Mouse (Mus musculus): ENCODE data around the gene Sfmbt1. TPM values are rescaled to one million over a fixed set of nuclear protein-coding genes. Genes with fewer than 3 reads are reported as not detected.

Gene Sfmbt1
- polyA plus RNA-seq, 1 experiment from 2014 or later, result 14.9 TPM

DNA sequence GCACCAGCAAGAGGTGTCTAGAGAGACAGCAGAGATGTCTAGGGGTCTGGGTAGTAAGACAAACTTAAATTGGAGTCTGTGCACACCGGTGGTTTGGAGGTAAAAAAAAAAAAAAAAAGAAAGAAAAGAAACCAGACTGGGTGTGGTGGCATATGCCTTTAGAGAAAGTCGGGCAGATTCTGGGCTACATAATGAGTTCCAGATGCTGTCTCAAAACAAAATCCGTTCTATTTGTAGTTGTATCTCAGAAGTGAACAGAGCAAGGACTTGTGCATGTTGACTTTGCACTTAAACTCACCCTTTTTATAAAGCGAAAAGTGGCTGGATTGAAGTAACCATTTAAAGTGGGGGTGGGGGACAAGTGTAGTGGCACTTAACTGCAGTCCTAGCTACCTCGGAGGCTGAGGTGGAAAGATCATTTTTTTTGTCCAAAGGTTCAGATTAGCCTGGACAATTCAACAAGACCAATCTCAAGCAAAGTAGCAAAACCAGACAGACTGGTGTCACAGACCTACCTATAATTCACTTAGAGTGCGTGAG, 109.9 kb downstream of the Sfmbt1 start:
- WGBS, result 50% methylated on average over 6 of the region's 6 CpGs
- no peaks in the 10 kb centered on the region for H3K27me3 ChIP-seq (replicated peaks; ENCODE audit: control insufficient read depth, insufficient read depth, low read length)
- no peak overlapping the region for H3K9ac ChIP-seq (ENCODE audit: low read length)
- H3K27ac ChIP-seq (ENCODE audit: low read depth), result no peak overlapping the region
- H3K36me3 ChIP-seq (ENCODE audit: control insufficient read depth, insufficient read depth, low read length), result peaks cover 13% of the 10 kb centered on the region; the same call in 1 of the 2 replicates
- peaks cover 28% of the 10 kb centered on the region for H3K4me1 ChIP-seq (replicated peaks; ENCODE audit: control insufficient read depth, insufficient read depth, low read length)
- H3K9me3 ChIP-seq (ENCODE audit: control insufficient read depth, low read length), result no peaks in the 10 kb centered on the region
- no peak for ATAC-seq (replicated peaks; ENCODE audit: low FRiP score, low TSS enrichment, low read depth)
- no peak overlapping the region for H3K4me3 ChIP-seq (ENCODE audit: low read depth, low read length)
- no peak overlapping the region for H3K4me2 ChIP-seq (ENCODE audit: low read length)
- DNase-seq (ENCODE audit: low spot score), result no peak

DNA sequence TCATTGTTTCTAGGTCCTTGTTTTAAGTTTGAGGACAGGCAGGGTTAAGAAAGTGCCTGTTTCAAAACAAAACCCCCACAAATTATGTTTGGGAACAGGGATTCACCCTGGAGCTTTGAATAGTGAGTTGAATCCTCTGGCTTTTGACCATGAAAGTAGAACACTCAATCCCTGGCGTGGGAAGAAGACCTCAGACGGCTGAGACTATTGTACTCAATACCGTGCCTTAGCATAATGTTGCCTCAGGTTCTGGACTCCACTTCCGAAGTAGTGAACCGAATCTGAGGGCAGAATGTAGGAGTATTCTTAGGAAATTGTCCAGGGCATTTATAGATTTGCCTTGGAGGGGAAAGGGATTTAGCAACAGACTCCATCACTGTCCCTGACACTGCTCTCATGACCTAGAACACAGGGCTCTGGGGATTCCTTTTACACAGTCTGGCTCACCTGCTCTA, 110.4 kb downstream of the Sfmbt1 start:
- Histone ChIP-seq H3K4me3 (ENCODE audit: low read depth, low read length) (peak overlapping the region; percentile 83), H3K27ac (ENCODE audit: low read depth) (no peak overlapping the region; the same call in 1 of the 2 replicates), H3K9ac (ENCODE audit: low read length) (no peak overlapping the region), H3K4me2 (ENCODE audit: low read length) (peak overlapping the region; percentile 88), H3K9me3 (ENCODE audit: control insufficient read depth, low read length) (no peaks in the 10 kb centered on the region), H3K4me1 (replicated peaks; ENCODE audit: control insufficient read depth, insufficient read depth, low read length) (peaks cover 30% of the 10 kb centered on the region), H3K27me3 (replicated peaks; ENCODE audit: control insufficient read depth, insufficient read depth, low read length) (no peaks in the 10 kb centered on the region), H3K36me3 (ENCODE audit: control insufficient read depth, insufficient read depth, low read length) (peaks cover 8% of the 10 kb centered on the region; the same call in 1 of the 2 replicates)
- DNase-seq (ENCODE audit: low spot score) (no peak), ATAC-seq (replicated peaks; ENCODE audit: low FRiP score, low TSS enrichment, low read depth) (0 out of 2 replicates have a peak, but pooled peaks have one; percentile 9)
- WGBS, result 32% methylated on average over 5 of the region's 5 CpGs

DNA sequence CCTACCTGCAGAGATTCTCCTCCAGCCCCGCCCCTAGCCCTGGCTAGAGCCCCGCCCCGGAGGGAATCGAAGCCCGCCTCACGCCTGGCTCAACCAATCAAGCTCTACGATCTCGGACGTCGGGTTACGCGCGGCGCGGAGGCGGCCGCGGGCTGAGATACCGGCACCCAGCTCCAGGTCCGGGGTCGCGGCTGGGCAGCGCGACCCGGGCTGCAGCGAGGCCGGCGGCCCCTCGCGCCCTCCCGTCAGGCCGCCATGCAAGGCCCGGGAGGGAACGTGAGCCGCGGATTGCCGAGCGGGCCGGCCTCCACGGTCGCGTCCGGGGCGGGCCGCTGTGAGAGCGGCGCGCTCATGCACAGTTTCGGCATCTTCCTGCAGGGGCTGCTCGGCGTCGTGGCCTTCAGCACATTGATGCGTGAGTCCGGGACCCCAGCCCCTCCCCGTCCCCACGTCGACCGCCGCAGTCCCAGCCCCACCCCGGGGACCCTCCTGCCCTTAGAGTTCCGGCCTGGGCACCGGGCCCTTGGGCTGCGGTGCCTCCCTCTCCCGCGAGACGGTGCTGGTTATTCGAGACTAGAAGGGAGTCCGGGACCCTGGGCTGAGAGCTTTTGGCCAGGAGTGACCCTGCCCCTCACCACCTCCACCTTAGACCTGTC, 111.0 kb downstream of the Sfmbt1 start, which contains the start of gene Tmem110:
Tmem110 (plus strand) TSS at position 115 of the 656 bp plus-strand sequence.
- peaks cover 30% of the 10 kb centered on the region for H3K4me1 ChIP-seq (replicated peaks; ENCODE audit: control insufficient read depth, insufficient read depth, low read length)
- peak within 1 kb of the TSS; percentile 62 for H3K27ac ChIP-seq (ENCODE audit: low read depth)
- WGBS, result under 1% methylated on average over 65 of the region's 68 CpGs

DNA sequence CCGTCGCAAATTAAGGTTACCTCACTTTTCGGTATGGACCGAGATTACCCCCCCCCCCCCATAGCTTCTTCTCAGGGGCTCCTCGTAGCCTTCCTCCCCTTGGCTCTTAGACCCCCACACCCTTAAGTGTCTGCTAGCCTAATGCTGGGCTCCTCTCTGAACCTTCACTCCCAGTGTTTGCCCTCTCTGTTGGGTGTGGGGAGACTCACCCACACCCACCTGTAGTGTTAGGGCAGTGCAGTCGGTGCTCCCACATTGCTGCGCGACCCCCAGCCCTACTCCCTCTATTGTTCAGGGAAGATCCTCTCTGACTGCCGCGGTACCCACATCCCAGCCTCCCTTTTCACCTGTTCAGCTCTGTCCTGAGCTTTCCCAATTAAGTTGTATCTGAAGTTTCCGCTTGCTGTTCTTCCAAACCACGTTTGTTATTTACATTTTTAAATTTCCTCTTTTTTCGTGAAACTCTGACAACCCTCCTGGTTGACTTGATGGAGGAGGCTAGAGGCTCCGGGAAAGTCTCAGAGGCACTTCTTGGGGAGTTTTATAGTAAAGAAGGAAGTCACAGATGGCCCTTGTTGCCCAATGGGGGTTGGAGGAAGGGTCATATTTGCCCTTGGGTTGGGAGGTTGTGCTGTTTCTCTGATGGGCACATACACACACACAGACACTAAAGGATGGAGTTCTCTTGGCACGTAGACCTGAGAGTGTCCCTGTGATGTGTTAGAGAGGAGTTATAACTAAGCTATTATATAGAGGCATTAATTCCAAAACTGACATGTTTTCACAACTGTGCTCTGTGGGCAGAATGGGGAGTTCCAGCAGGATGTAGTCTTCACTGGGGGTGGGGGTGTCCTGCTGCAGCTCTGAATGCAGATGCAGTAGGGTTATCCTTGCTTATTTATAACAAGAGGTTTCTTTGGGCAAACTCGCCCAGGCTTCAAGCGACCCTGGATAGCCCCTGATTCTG, 111.8 kb downstream of the Sfmbt1 start:
- ATAC-seq (replicated peaks; ENCODE audit: low FRiP score, low TSS enrichment, low read depth), result peak; percentile 47
- Histone ChIP-seq H3K27me3 (replicated peaks; ENCODE audit: control insufficient read depth, insufficient read depth, low read length) (no peaks in the 10 kb centered on the region), H3K36me3 (ENCODE audit: control insufficient read depth, insufficient read depth, low read length) (no peaks in the 10 kb centered on the region), H3K4me3 (ENCODE audit: low read depth, low read length) (peak overlapping the region; percentile 83), H3K9ac (ENCODE audit: low read length) (peak overlapping the region; percentile 81), H3K4me1 (replicated peaks; ENCODE audit: control insufficient read depth, insufficient read depth, low read length) (peaks cover 33% of the 10 kb centered on the region), H3K9me3 (ENCODE audit: control insufficient read depth, low read length) (no peaks in the 10 kb centered on the region), H3K27ac (ENCODE audit: low read depth) (peak overlapping the region; percentile 62; the same call in 1 of the 2 replicates), H3K4me2 (ENCODE audit: low read length) (peak overlapping the region; percentile 88)
- no peak for DNase-seq (ENCODE audit: low spot score)
- 19% methylated on average over 17 of the region's 17 CpGs for WGBS

More for the DNA sequence above, 111.0 kb downstream of the Sfmbt1 start, which contains the start of gene Tmem110:
- H3K4me3 ChIP-seq (ENCODE audit: low read depth, low read length), result peak within 1 kb of the TSS; percentile 83
- H3K4me2 ChIP-seq (ENCODE audit: low read length), result peak within 1 kb of the TSS; percentile 88
- no peaks in the 10 kb centered on the region for H3K9me3 ChIP-seq (ENCODE audit: control insufficient read depth, low read length)
- H3K9ac ChIP-seq (ENCODE audit: low read length), result peak within 1 kb of the TSS; percentile 81
- peak; percentile 95 for ATAC-seq (replicated peaks; ENCODE audit: low FRiP score, low TSS enrichment, low read depth)
- peak; percentile 93 for DNase-seq (ENCODE audit: low spot score)
- peaks cover 6% of the 10 kb centered on the region; the same call in 1 of the 2 replicates for H3K36me3 ChIP-seq (ENCODE audit: control insufficient read depth, insufficient read depth, low read length)
- H3K27me3 ChIP-seq (replicated peaks; ENCODE audit: control insufficient read depth, insufficient read depth, low read length), result no peaks in the 10 kb centered on the region

DNA sequence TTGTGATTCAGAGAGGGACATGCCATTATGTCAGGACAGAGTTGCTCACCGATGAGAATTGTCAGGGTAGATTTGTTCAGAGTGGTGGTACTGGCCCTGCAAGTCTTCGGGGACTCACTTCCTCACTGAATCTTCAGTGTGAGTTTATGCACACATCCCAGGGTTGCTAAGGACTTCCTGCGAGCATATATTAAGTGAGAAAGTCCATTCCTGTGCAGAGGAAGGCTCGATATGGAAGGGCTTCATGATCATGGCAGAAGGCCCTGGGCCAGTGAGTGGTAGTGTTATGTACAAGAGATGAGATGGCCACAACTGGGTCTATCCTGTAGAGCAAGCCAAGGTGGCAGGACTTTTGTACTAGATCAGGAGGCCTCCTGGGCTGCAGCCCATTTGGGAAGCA, 112.8 kb downstream of the Sfmbt1 start:
- H3K9me3 ChIP-seq (ENCODE audit: control insufficient read depth, low read length), result no peaks in the 10 kb centered on the region
- no peak overlapping the region for H3K27ac ChIP-seq (ENCODE audit: low read depth)
- H3K4me2 ChIP-seq (ENCODE audit: low read length), result no peak overlapping the region
- H3K36me3 ChIP-seq (ENCODE audit: control insufficient read depth, insufficient read depth, low read length), result no peaks in the 10 kb centered on the region
- no peak overlapping the region for H3K9ac ChIP-seq (ENCODE audit: low read length)
- H3K4me3 ChIP-seq (ENCODE audit: low read depth, low read length), result no peak overlapping the region
- 72% methylated on average over 4 of the region's 4 CpGs for WGBS
- H3K27me3 ChIP-seq (replicated peaks; ENCODE audit: control insufficient read depth, insufficient read depth, low read length), result no peaks in the 10 kb centered on the region
- ATAC-seq (replicated peaks; ENCODE audit: low FRiP score, low TSS enrichment, low read depth), result no peak
- DNase-seq (ENCODE audit: low spot score), result no peak
- H3K4me1 ChIP-seq (replicated peaks; ENCODE audit: control insufficient read depth, insufficient read depth, low read length), result peaks cover 36% of the 10 kb centered on the region

DNA sequence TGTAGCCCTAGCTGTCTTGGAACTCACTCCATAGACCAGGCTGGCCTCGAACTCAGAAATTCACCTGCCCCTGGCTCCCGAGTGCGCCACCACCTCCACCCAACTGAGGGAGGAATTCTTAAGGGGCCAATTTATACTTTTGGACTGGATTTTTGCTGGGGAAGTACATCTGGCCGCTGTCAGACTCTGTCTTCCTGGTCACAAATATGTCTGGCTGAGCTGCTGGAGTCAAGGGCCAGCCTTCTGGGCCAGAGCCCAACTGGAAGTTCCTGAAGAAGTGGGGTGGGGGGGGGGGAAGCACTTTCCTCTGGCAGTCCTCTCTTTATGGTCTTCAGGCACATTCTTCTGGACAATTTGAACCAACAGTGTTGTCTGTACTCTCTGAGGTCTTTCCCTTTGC, 113.4 kb downstream of the Sfmbt1 start:
- no peaks in the 10 kb centered on the region for H3K9me3 ChIP-seq (ENCODE audit: control insufficient read depth, low read length)
- no peak overlapping the region for H3K4me3 ChIP-seq (ENCODE audit: low read depth, low read length)
- no peaks in the 10 kb centered on the region for H3K36me3 ChIP-seq (ENCODE audit: control insufficient read depth, insufficient read depth, low read length)
- DNase-seq (ENCODE audit: low spot score), result no peak
- no peaks in the 10 kb centered on the region for H3K27me3 ChIP-seq (replicated peaks; ENCODE audit: control insufficient read depth, insufficient read depth, low read length)
- H3K27ac ChIP-seq (ENCODE audit: low read depth), result no peak overlapping the region
- no peak for ATAC-seq (replicated peaks; ENCODE audit: low FRiP score, low TSS enrichment, low read depth)
- WGBS, result 71% methylated on average over 4 of the region's 4 CpGs
- no peak overlapping the region for H3K9ac ChIP-seq (ENCODE audit: low read length)
- peaks cover 36% of the 10 kb centered on the region for H3K4me1 ChIP-seq (replicated peaks; ENCODE audit: control insufficient read depth, insufficient read depth, low read length)
- no peak overlapping the region for H3K4me2 ChIP-seq (ENCODE audit: low read length)

DNA sequence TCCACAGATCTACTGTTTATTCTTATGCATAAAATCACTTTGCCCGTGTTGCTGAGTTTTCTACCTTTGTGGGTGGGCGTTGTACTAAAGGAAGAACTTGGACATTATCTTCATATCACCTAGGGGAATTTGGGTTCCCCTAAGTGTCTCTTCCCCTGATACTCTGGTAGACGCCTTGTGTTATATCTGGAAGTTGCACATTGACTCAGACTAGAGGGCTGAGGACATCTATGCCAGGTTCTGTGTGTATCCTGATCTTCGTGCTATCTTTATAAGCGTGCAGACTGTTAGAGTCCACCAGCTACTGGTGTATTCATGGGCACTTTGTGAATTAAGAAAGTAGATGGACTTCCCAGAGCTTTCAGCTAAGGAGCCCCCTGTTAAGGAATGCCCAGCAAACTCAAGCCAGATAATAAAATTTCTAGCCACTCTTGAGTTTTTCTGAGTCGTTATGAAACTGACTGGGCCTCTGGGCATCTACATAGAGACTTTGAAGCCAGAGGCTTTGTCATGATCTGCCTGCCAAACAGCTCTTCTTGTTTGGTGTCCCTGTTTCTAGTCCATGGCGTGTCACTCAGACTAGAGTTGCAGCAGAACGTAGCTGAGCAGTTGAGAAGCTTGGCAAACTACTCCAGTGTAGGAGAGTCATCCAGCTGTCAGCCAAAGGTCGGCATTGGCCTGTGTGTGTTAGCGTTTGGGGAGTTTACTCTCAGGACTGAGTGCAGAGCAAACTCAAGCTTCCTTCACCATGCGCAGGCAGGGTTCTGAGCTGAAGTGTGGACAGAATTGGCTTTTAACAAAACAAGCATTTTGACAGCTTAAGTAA, 114.2 kb downstream of the Sfmbt1 start:
- ATAC-seq (replicated peaks; ENCODE audit: low FRiP score, low TSS enrichment, low read depth) (no peak), DNase-seq (ENCODE audit: low spot score) (no peak)
- Histone ChIP-seq H3K27me3 (replicated peaks; ENCODE audit: control insufficient read depth, insufficient read depth, low read length) (no peaks in the 10 kb centered on the region), H3K36me3 (ENCODE audit: control insufficient read depth, insufficient read depth, low read length) (no peaks in the 10 kb centered on the region), H3K4me1 (replicated peaks; ENCODE audit: control insufficient read depth, insufficient read depth, low read length) (peaks cover 36% of the 10 kb centered on the region), H3K9ac (ENCODE audit: low read length) (no peak overlapping the region), H3K9me3 (ENCODE audit: control insufficient read depth, low read length) (no peaks in the 10 kb centered on the region), H3K27ac (ENCODE audit: low read depth) (no peak overlapping the region), H3K4me3 (ENCODE audit: low read depth, low read length) (no peak overlapping the region), H3K4me2 (ENCODE audit: low read length) (no peak overlapping the region)
- 63% methylated on average over 11 of the region's 11 CpGs for WGBS

Measured in intestine, embryonic 14.5 days (tissue).